Mouse (Mus musculus): ENCODE measurements around the gene Lrit2.

- TF ChIP-seq POLR2A (IDR thresholded peaks at IDR 0.05; ENCODE audit: control insufficient read depth in 1 of 2, insufficient read depth in 1 of 2, low read depth in 1 of 2, low read length in 2 of 2, poor library complexity in 1 of 2): no peak
- no peak for TF ChIP-seq CTCF (IDR thresholded peaks at IDR 0.05 in 2 of 3, conservative IDR thresholded peaks at IDR 0.05 in 1 of 3; ENCODE audit: control insufficient read depth in 1 of 3, insufficient read depth in 1 of 3, low read depth in 2 of 3, low read length in 3 of 3, poor library complexity in 1 of 3, severe bottlenecking in 1 of 3)
- no peak for TF ChIP-seq MAX (IDR thresholded peaks at IDR 0.05; ENCODE audit: low read length)
- no peak for TF ChIP-seq MAFK (IDR thresholded peaks at IDR 0.05; ENCODE audit: borderline replicate concordance, low read depth, low read length)
- TF ChIP-seq SMC3 (IDR thresholded peaks at IDR 0.05; ENCODE audit: low read depth, low read length): no peak
- no peak for TF ChIP-seq HCFC1 (IDR thresholded peaks at IDR 0.05; ENCODE audit: low read depth, low read length)
- TF ChIP-seq ZC3H11A (IDR thresholded peaks at IDR 0.05; ENCODE audit: low read depth, low read length): no peak
- no peak for TF ChIP-seq BHLHE40 (IDR thresholded peaks at IDR 0.05; ENCODE audit: borderline replicate concordance, low read depth, low read length)
- TF ChIP-seq POLR2AphosphoS5 (IDR thresholded peaks at IDR 0.05; ENCODE audit: borderline replicate concordance, low read depth, low read length): no peak
- no peak for TF ChIP-seq ZNF384 (IDR thresholded peaks at IDR 0.05; ENCODE audit: low read depth, low read length)
- TF ChIP-seq NRF1 (IDR thresholded peaks at IDR 0.05; ENCODE audit: insufficient read depth, low read depth, low read length, poor library complexity, severe bottlenecking): no peak
- TF ChIP-seq ELF1 (IDR thresholded peaks at IDR 0.05; ENCODE audit: low read depth, low read length): no peak
- TF ChIP-seq UBTF (IDR thresholded peaks at IDR 0.05; ENCODE audit: borderline replicate concordance, insufficient read depth, low read depth, low read length): no peak
Observed at GRCm38 (mm10) chr14:37112931-37113330, 45.2 kb downstream of the Lrit2 start.

All from MEL (cell line).